Mouse (Mus musculus) retina, embryonic 14.5 days (tissue): ENCODE measurements at regions not wholly inside any gene's neighbourhood (a gene's known extent, or its start where the extent isn't known, plus 50 kb on each side); places are given as distances from the start of the nearest gene placed in this dataset.

Experiments
- DNase-seq: peaks from one replicate; pipeline ENCODE4 v3.0.0-alpha.2; 2015; ENCODE audit warnings: low spot score

DNA sequence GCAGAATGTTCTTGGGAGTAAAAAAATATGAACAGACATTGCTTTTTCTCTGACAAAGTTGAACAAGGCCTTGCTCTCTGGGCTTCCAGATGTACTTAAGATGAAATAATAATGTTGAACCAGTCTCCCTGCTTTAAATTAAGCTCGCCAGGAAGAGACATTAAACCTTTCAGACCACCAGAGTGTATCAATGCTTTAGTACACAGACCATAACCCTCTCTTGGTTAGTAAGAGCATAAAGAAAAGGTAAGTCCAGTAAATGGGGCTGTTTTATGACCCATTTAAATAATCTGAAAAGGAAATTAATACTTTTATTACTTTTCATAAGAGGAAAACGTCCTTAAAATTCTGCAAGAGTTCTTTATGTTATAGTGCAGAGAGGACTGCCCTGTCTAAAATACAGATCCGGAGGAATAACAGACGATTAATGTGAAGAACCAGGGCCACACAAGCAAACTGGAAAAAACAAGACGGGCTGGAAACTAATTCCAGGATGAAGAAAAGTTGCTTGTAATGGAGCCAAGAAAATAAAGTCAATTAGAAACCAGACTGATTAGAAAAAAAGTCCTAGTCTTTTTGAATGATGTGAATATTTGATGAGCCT is 74.4 kb downstream of the Mettl11b start:
- no peak for DNase-seq

DNA sequence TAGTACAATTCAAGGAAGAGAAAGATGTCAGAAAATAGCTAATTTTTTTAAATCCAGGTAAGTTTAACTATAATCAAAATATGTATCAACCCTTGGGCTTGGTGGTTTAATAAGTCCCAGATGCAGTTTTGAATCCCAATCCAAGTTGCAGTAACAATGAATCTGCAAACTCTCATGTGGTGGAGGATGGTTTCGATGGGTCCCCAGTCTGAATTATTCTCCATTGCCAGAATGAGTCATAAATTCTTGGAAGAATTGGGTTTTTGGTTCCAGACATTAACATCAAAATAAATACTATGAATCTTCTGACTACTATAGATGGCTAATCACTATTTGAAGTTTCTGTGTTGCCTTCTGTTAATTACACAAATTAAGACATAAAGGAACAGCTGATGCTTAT is 82.9 kb downstream of the Mettl11b start:
- no peak for DNase-seq

DNA sequence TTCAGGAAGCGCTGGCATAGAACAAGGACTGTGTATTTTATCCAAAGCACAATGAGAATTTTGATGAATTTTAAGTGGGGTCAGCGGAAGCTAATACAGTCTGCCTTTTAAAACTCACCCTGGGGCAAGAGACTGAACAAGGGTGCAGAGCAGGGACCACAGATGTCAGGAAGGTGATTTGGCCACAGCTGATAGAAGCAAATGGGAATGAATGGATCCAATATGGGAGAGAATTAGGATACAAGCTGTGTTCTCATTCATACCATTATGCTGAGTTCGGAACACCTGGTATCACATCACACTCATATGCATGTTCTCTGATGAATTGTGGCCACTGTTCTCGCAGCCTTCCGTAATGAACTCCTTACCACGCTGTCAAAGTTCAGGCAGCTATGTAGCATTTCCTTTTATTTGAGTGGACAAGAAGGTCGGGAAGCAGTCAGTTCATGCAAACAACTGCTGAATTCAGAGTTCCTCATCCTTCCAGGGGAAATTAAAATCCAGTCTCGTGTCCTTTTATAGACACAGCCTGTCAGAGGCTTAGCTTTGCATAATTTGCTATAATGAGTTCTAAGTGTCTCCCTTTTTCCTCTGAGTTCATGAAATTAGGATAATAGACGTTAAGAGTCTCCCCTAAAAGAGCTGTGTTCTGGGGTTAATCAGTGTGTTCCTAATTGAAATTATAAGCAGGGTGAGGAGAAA is 84.4 kb downstream of the Mettl11b start:
- DNase-seq, result peak; percentile 5

DNA sequence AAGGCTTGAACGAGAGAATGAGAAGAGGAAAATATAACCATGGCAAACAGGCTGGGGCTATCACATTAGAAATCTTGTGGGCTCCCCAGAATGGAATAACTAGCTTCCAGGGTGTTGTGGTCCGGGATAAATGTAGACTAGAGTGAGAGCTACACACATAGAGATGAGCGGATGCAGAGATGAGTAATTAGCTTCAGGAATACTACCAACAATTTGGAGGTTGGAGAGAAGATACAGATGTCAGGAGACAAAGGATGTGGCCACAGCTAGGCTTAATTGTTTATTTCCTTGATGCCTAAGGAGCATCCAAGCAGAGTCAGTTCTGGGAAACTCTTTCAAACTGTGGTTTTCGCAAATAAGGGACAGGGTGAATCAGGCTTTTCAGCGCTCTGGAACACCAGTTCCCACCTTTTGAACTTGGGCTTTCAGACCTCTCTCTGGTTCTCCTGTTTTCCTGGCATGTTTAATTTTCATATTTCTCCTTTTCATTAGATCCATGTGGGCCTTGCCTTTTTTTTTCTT is 94.7 kb downstream of the Mettl11b start:
- no peak for DNase-seq

DNA sequence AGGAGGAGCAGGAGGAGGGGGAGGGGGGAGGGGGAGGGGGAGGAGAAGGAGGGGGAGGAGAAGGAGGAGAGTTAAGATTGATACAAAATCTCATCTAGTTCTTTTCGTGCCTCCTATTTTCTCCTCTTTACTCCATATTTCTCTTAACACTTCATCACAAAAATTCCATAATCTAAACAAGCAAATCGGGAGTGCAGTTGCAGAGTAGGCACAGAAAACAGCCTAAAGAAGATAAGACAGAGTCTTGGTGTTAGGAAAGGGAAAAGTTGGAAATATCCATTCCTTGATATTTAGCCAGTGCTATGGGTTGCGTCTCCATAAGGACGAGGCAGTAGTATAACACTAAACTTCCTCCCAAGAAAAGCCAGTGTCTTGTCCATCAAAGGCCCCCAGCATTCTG is 100.1 kb downstream of the Mettl11b start:
- DNase-seq, result no peak

DNA sequence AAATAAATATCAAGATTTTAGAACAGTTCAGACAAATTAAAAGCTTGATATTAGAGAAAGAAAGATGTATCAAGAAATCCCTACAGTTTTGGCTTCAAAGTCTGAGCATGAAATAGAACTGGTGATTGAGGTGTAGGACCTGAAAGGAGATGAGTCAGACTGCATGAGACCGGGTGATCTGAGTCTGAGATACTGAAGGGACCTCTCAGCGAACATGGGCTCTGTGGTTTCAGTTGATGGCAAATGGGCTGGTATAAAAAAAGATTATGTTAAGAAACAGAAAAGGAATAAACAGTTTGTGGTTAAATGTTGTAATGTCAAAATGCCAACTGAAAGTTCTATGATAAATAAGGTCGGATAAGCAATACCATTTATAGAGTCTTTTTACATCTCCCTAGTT is 103.7 kb downstream of the Mettl11b start:
- DNase-seq, result no peak

DNA sequence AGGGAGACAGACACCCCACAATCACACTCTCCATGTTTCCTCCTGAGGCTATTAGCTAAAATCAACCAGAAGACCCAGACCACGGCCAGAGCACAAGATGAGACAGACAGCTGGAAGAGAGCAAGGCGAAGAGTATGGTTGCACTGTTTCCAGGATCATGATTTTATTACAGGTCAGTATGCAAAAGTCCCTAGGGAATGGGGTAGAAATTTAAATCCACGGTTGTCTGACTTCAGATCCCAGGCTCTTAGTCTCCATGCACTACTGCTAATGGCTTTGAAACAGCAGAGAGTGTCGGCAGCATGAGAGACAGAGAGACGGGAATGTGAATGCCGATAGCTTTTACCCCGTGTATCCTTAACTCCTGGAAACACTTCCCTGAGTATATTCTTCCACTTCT is 105.2 kb downstream of the Mettl11b start:
- no peak for DNase-seq

DNA sequence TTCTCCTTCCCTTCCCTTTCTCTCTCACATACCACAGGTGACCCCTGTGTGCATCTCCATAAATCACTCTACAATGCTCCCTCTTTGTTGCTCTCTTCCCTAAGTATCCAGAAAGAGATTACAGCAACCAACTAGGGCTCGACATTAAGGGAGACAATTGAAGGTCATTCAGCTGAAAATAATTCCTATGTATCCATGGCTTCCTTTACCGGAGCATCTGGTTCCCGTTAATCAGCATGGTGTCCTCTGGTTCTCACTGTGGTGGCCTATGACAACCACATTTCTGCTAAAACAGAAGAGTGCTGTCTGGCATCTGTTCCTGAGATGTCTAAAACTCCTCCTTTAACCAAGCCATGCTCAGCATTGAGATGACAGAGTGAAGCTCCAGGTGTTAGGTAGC is 106.9 kb downstream of the Mettl11b start:
- DNase-seq, result peak; percentile 64

DNA sequence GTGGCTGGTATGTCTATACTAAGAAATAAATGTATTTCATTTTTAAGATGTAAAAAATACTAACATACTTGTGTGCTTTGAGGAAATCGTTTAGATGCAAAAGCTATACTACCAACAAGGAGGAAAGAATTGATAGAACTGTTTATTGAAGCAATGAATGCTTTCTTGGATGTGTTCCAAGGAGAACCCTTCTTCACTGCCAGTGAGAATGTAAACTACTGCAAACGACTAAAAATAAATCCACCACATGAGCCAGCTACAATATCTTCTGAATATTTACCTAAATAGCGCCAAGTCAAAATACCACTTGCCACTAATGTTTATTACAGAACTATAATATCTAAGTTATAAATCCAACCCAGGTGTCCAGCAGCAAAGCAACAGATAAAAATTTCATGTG is 108.4 kb downstream of the Mettl11b start:
- DNase-seq, result no peak

DNA sequence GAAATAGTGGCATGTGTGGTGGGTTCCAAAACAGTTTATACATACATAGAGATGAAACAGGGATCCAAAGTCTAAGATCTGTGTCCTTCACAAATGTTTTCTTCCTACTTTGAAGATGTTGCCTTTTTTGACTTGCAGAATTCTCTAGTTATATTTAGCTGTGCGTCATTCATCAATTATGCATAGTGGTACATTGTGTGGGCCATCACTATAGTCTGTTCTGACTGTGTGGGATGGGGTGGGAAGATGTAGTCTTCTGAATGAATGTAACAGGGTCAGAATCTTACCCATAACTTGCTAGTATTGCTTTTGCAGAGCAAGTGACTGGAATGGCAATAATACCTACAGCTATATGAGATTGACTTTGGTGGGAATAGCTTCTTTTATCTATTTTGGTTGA is 116.6 kb downstream of the Mettl11b start:
- DNase-seq, result no peak

DNA sequence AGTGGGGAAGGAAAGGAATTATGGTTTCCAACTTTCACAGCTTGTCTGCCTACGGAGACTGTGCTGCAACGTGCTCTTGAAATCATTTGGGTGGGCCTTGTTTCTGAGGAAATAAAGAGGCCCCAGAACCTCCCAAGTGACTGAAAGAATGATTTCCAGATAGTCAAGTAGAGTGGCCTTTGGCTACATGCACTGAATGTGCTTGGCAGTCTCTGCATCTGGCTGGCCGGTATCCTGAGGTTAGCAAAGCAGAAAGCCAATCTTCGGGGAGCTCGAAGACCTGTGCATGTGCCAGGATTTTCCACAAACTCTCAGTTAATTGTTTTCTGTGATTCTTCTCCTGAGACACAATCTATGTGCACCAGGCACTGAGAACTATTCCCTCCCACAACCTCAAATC is 117.3 kb downstream of the Mettl11b start:
- no peak for DNase-seq

DNA sequence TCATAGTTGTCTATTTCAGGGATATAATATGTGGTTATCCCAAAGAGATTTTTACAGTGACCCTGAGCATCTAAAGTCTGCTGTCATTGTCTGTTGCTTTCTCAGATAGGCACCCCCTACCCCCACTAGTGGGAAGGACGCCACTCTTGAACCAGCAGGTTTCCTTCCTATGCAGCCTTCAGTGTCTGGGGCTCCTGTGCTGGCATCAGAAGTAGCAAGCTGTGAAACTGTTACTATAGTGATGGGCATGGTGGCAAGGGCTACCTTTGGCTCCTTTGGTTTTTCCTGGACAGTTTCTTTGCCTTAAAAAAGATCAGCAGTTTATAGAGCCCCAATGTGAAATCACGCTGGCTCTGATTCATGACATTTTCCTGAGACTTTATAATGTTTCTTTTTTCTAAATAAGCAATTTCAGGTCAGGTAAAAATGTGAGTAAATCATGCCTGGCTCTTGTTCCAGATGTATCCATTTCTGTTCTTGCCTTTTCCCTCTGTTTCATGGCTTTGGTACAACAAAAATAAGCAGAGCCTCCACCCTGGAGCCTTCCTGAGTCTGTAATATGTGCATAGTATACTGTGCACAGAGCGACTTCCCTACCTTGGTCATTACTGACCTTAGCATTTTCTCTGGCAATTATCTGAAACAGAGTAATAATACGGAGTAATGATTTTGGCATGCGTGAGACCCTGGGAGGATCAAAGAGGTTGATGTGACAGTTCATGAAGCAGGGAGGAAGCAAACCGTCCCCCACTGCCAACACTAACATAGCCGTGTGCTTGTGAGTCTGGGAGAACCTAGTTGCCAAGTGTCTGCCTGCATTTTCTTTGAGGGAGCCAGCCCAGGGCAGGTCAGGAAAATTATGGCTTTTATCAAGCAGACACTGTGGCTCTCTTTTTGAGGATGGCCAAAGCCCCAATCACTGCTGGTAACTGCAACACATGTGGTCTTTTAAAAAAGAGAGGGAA is 124.8 kb downstream of the Mettl11b start:
- no peak for DNase-seq

DNA sequence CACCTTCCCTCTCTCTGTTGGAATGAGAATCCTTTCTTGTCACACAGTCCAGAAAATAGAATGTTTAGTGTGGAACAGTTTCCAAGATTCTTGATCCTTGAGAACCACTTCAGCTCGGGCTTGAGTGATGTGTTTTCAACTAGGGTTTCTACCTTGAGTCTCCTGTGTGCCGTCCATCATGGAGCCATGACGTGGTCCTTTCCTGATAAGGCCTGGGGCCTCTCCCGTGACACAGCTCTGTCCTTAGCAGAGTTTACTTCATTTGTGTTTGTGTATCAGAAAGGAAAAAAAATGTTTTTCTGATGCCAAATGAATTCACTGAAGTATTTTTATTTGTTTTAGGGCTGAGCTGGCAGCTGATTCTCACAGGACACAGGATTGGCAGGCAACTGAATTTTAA is 148.6 kb downstream of the Mettl11b start:
- no peak for DNase-seq

DNA sequence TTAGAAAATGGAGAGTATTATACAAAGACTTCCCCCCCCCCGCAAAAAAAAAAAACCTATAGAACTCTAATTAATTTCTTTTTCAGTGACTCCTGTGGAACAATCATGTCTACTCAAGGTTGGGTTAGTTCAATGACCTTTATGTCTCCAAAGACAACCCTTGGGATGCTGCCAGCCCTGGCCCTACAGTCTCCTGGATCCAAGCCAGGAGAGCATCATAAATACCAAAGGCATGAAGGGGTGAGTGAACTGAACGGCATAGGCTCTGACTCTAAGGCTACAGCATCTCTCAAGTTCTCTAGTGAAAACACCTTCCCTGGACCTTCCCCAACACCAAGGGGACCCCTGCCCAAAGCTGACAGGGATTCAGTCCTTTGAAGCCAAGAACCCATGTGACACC is 149.4 kb downstream of the Mettl11b start:
- no peak for DNase-seq

DNA sequence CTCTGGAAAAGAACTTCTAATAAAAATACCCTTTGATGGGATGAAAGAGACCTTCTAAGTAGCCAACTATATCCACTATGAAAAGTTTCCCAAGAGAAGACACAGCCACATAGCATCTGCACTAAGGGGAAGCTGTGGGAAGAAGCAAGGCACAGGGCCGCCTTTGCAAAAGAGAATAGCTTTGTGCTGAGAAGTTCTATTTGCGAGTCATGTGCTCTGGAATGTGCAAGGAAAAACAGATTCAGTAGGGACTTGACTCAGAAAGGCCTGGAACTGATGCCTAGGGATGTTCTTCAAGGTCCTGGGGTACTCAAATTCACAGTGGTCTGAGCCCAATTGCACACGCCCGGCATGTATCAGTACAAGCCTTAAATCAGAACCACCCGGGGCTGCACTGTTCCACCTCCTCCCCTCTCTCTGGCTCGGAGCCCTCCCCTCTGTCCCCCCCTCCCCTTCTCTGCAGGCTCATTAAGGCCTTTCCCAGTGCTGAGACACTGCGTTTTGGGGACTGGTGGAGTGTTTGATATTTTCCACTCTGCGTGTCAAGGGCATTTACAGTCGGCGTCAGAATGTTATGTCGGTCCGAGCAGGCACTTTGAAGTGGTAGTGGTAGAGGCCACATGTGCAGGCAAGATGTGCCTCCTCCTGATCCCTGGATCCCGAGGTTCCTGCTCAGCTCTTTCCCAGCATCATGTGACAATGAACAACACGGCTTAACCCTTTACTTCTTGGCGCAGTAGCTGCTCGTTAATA is 150.4 kb downstream of the Mettl11b start:
- no peak for DNase-seq

DNA sequence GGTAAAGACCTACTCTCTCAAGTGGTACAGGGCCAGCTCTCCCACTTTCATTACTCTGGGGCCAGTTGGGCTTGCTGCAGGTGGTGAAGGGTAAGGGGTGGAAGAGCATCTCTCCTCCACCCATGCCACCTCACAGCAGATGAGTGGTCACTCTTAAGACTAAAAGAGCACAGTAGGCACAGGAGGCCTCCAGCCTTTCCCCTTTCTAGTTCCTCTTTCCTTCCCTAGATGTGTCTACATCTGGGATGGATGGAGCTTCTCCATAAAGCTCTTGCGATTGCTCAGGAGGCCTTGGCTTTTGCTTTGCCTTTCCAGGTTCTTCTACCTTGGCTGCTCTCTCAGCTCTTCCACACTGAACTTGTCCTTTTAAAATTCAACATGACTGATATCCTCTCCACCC is 151.5 kb downstream of the Mettl11b start:
- DNase-seq, result no peak

DNA sequence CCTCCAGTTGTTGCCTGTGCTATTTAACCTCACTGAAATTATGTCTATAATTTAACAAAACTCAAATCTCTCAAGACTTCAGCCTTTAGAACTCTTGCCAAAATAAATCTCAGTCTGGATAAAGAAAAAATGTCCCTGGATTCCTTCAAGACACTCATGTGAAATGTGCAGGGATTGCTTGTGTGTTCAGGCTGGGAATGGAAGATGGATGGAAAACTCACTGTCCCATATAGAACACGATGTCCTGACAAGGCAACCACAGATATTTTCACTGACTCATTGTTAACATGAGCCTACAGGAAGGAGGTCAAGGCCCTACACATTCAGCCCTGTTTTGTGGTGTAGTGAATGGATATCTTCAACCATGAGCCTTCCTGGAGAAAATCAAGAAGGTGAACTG is 160.3 kb upstream of the Gorab start:
- DNase-seq, result no peak

DNA sequence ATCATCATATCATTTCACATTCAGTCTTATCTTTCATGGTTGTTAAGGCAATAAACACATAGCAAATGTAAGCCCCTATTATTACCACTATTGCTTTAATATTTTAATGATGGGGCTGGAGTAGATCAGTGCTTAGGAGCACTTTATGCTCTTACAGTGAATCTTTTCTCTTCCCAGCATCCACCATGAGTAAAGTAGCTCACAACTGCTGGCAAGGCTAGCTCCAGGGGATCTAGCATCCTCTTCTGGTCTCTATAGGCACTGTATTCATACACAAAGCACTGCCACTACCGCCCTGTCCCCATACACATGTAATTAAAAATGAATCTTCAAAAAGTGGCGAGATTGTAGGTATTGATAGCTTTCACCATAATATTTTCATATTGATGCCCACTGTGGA is 159.6 kb upstream of the Gorab start:
- no peak for DNase-seq

DNA sequence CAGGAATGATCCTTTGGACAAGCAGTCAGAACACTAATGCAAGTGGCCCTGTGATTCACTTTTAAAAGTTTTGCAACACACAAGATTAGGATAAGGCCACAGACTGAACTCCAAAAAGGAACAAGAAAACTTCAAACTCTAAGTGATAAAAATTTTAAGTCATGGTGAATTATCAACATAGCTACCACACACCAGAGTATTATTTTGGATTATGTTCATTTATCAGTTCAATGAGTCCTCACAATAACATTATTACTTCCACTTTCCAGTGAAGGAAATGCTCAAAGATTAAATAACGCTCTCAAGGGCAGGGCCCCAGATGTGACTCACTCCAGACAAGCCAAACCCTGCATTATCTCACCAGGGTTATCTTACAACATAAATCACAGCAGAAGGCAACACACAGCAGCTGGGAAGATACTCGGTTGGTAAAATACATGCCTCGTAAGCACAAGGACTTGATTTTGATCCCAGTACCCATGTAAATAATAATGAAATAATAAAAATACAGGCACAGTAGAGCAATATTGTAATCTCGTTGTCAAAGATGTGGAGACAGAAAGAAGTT is 158.8 kb upstream of the Gorab start:
- DNase-seq, result no peak

DNA sequence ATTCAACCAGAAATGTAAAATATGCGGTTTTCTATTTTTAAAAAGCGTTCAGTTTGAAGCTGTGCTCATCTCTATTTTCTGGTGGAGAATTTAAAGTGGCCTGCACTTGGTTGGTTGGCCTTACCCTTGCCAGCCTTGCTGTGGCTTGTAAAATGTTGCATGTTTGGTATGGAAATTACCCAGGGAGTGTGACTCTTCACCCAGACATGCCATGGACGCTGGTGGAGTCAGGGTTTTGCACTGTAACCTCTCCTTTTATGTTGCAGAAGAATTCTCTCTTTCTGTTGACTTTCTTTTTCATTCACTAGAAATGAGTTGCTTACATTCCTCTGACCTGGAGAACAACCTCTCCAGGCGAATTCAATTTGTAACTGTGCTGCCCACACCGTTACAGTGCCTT is 157.5 kb upstream of the Gorab start:
- DNase-seq, result no peak

DNA sequence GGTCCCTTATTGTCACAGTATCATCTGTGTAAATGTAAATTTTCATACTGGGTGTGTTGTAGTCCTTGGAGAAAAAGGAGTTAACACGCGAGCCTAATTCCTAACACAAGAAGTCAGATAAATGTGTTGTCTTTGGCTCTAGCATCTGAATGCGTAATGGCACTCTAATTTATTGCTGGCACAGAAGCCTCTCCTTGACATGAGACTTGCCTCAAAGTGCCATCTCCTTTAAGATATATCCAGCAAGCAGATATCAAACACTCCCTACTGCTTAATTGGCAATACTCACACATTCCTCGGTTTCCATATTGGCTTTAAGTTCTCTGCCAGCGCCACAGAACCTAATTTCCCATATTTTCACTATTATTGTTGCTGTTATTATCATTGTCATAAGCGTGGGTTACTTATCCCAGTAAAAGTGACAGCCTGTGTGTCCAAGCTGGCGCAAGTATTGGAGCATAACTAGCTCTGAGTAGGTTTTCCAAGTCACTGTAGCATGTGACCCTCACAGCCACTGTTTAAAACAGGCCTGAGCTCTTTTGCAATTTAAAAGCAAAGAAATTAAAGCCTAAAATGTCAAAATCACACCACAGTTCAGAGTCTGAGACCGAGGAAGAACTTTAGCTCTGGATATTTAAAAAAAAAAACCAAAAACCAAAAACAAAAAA is 156.9 kb upstream of the Gorab start:
- DNase-seq, result no peak
